Mouse (Mus musculus): Measurements from ENCODE around the gene Rora. TPM values are rescaled to one million over a fixed set of nuclear protein-coding genes. Genes with fewer than 3 reads are reported as not detected.
A peak's percentile ranks its signal among the peaks of the same experiment; 100 is the strongest.

Rora gene
- total RNA-seq, 2 experiments from 2014 or later = 78.4 to 79.1 TPM

- peak; percentile 19 to 23 for DNase-seq (ENCODE audit: extremely low spot score in 1 of 2, low spot score in 2 of 2)
Measured at GRCm38 (mm10) chr9:68799065-68799464, 145.5 kb downstream of the Rora start.

GRCm38 (mm10) chr9:68804229-68804628, 150.6 kb downstream of the Rora start:
- H3K4me3 ChIP-seq = no peak overlapping the region
- intact Hi-C loops (cut with DNase I) = no loop called here
- no peak overlapping the region for H3K27ac ChIP-seq
- DNase-seq (ENCODE audit: extremely low spot score in 1 of 2, low spot score in 2 of 2) = no peak
- TF ChIP-seq CTCF (IDR thresholded peaks at IDR 0.05) = no peak

More at GRCm38 (mm10) chr9:68799065-68799464, 145.5 kb downstream of the Rora start:
- H3K4me3 ChIP-seq = no peak overlapping the region
- intact Hi-C loops (cut with DNase I) = no loop called here
- TF ChIP-seq CTCF (IDR thresholded peaks at IDR 0.05) = no peak
- no peak overlapping the region for H3K27ac ChIP-seq

- no peak overlapping the region for H3K27ac ChIP-seq
- intact Hi-C loops (cut with DNase I) = no loop called here
- no peak for DNase-seq (ENCODE audit: extremely low spot score in 1 of 2, low spot score in 2 of 2)
- TF ChIP-seq CTCF (IDR thresholded peaks at IDR 0.05) = no peak
- H3K4me3 ChIP-seq = no peak overlapping the region
Measured at GRCm38 (mm10) chr9:68805776-68806175, 152.2 kb downstream of the Rora start.

GRCm38 (mm10) chr9:68807735-68808134, 154.1 kb downstream of the Rora start:
- TF ChIP-seq CTCF (IDR thresholded peaks at IDR 0.05) = no peak
- no peak overlapping the region for H3K27ac ChIP-seq
- no peak for DNase-seq (ENCODE audit: extremely low spot score in 1 of 2, low spot score in 2 of 2)
- intact Hi-C loops (cut with DNase I) = no loop called here
- no peak overlapping the region for H3K4me3 ChIP-seq

GRCm38 (mm10) chr9:68809536-68809935, 155.9 kb downstream of the Rora start:
- intact Hi-C loops (cut with DNase I) = no loop called here
- TF ChIP-seq CTCF (IDR thresholded peaks at IDR 0.05) = no peak
- Histone ChIP-seq H3K4me3 (no peak overlapping the region), H3K27ac (no peak overlapping the region)
- DNase-seq (ENCODE audit: extremely low spot score in 1 of 2, low spot score in 2 of 2) = no peak

GRCm38 (mm10) chr9:68814723-68815122, 161.1 kb downstream of the Rora start:
- DNase-seq (ENCODE audit: extremely low spot score in 1 of 2, low spot score in 2 of 2) = no peak
- Histone ChIP-seq H3K27ac (no peak overlapping the region), H3K4me3 (no peak overlapping the region)
- intact Hi-C loops (cut with DNase I) = loop anchor here (5.0 kb wide), 1 partner anchor 797 kb away; no protein-coding TSS in a partner anchor
- TF ChIP-seq CTCF (IDR thresholded peaks at IDR 0.05) = no peak

GRCm38 (mm10) chr9:68815877-68816276, 162.3 kb downstream of the Rora start:
- no peak overlapping the region for H3K27ac ChIP-seq
- DNase-seq (ENCODE audit: extremely low spot score in 1 of 2, low spot score in 2 of 2) = no peak
- intact Hi-C loops (cut with DNase I) = no loop called here
- TF ChIP-seq CTCF (IDR thresholded peaks at IDR 0.05) = no peak
- no peak overlapping the region for H3K4me3 ChIP-seq

- no peak for DNase-seq (ENCODE audit: extremely low spot score in 1 of 2, low spot score in 2 of 2)
- Histone ChIP-seq H3K4me3 (no peak overlapping the region), H3K27ac (no peak overlapping the region)
- TF ChIP-seq CTCF (IDR thresholded peaks at IDR 0.05) = no peak
- intact Hi-C loops (cut with DNase I) = no loop called here
Measured at GRCm38 (mm10) chr9:68820036-68820435, 166.4 kb downstream of the Rora start.

GRCm38 (mm10) chr9:68820478-68820877, 166.9 kb downstream of the Rora start:
- DNase-seq (ENCODE audit: extremely low spot score in 1 of 2, low spot score in 2 of 2) = peak in 1 of 2 experiments; percentile 22
- H3K27ac ChIP-seq = no peak overlapping the region
- H3K4me3 ChIP-seq = no peak overlapping the region
- intact Hi-C loops (cut with DNase I) = no loop called here
- no peak for TF ChIP-seq CTCF (IDR thresholded peaks at IDR 0.05)

GRCm38 (mm10) chr9:68821388-68821787, 167.8 kb downstream of the Rora start:
- DNase-seq (ENCODE audit: extremely low spot score in 1 of 2, low spot score in 2 of 2) = no peak
- Histone ChIP-seq H3K27ac (no peak overlapping the region), H3K4me3 (no peak overlapping the region)
- intact Hi-C loops (cut with DNase I) = no loop called here
- TF ChIP-seq CTCF (IDR thresholded peaks at IDR 0.05) = no peak

GRCm38 (mm10) chr9:68823292-68823691, 169.7 kb downstream of the Rora start:
- TF ChIP-seq CTCF (IDR thresholded peaks at IDR 0.05) = no peak
- H3K27ac ChIP-seq = no peak overlapping the region

GRCm38 (mm10) chr9:68825107-68825506, 171.5 kb downstream of the Rora start:
- intact Hi-C loops (cut with DNase I) = no loop called here
- no peak overlapping the region for H3K4me3 ChIP-seq
- no peak overlapping the region for H3K27ac ChIP-seq
- TF ChIP-seq CTCF (IDR thresholded peaks at IDR 0.05) = no peak
- no peak for DNase-seq (ENCODE audit: extremely low spot score in 1 of 2, low spot score in 2 of 2)

More at GRCm38 (mm10) chr9:68823292-68823691, 169.7 kb downstream of the Rora start:
- no peak overlapping the region for H3K4me3 ChIP-seq
- no peak for DNase-seq (ENCODE audit: extremely low spot score in 1 of 2, low spot score in 2 of 2)
- intact Hi-C loops (cut with DNase I) = no loop called here

- no peak overlapping the region for H3K4me3 ChIP-seq
- no peak for DNase-seq (ENCODE audit: extremely low spot score in 1 of 2, low spot score in 2 of 2)
- intact Hi-C loops (cut with DNase I) = no loop called here
- no peak for TF ChIP-seq CTCF (IDR thresholded peaks at IDR 0.05)
- H3K27ac ChIP-seq = no peak overlapping the region
Measured at GRCm38 (mm10) chr9:68825841-68826240, 172.3 kb downstream of the Rora start.

All from left cerebral cortex, adult 2 months (tissue).